ENCODE assay signal across 9 mouse cellular contexts in the genomic region with DNA sequence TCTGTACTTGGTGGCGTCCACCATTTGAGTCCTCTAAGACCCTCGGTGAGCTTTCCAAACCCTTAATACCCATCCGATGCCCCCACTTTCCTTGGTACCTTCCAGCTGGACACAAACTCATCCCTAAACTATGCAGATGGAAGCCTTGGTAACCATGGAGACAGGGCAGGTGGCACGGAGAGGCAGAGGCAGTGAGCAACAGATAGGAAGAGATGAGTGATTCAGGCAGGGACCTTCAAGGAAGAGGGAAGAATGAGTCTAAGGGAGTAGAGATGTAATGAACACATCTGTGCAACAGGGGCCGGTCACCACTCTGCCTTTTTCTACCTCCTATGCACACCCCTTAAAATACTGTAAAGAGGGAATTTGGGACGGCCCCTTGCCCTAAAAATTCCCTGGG. TPM values are rescaled to one million over a fixed set of nuclear protein-coding genes. Genes with fewer than 3 reads are reported as not detected.
DNase-seq lines count a peak whose midpoint lies in the region; ATAC-seq lines count a peak whose summit lies in the region.
"Had no signal": no experiment of that assay in that cellular context is flagged by ENCODE, and none has a peak within 500 bp of the region (broad histone marks: within the 10 kb centered on the region; RNA-seq: fewer than 3 reads in every experiment).

No protein-coding gene starts in this region.

- no peaks in the 10 kb centered on the region for H3K36me3 ChIP-seq in hindbrain, embryonic 14.5 days (replicated peaks; ENCODE audit: control insufficient read depth, insufficient read depth)
- H3K36me3 ChIP-seq in neural tube, embryonic 15.5 days = no peaks in the 10 kb centered on the region

- 0 out of 2 replicates have a peak overlapping the region, but pooled peaks have one; percentile 27 for H3K27ac ChIP-seq in hindbrain, embryonic 14.5 days
- H3K27ac ChIP-seq in neural tube, embryonic 15.5 days (replicated peaks) = peak overlapping the region; percentile 77

- no peak for ATAC-seq in hindbrain, embryonic 14.5 days (ENCODE audit: low FRiP score)
- ATAC-seq in neural tube, embryonic 15.5 days (ENCODE audit: low FRiP score) = no peak

- intact Hi-C loops in gastrocnemius, postnatal 36 days (cut with DNase I) = loop anchor here (5.0 kb wide), 1 partner anchor 42 kb away; the partner anchor contains the start of genes Gm42957 and Pex11b

- peak overlapping the region; percentile 92 for H3K4me2 ChIP-seq in hindbrain, embryonic 14.5 days (replicated peaks)
- H3K4me2 ChIP-seq in neural tube, embryonic 15.5 days = peak overlapping the region; percentile 97

- no peaks in the 10 kb centered on the region for H3K9me3 ChIP-seq in hindbrain, embryonic 14.5 days (ENCODE audit: control insufficient read depth, low read length)
- no peaks in the 10 kb centered on the region for H3K9me3 ChIP-seq in neural tube, embryonic 15.5 days (replicated peaks)

- whole genome bisulfite sequencing in hindbrain, embryonic 14.5 days = 19% methylated on average over 6 of the region's 6 CpGs
- WGBS in neural tube, embryonic 15.5 days = 22% methylated on average over 6 of the region's 6 CpGs

- H3K4me1 ChIP-seq in hindbrain, embryonic 14.5 days (replicated peaks; ENCODE audit: control insufficient read depth, insufficient read depth, low read length) = peaks cover 46% of the 10 kb centered on the region
- peaks cover 68% of the 10 kb centered on the region for H3K4me1 ChIP-seq in neural tube, embryonic 15.5 days

- H3K27me3 ChIP-seq in hindbrain, embryonic 14.5 days (ENCODE audit: control insufficient read depth, insufficient read depth, low read length) = no peaks in the 10 kb centered on the region
- no peaks in the 10 kb centered on the region for H3K27me3 ChIP-seq in neural tube, embryonic 15.5 days (replicated peaks)

- H3K4me3 ChIP-seq in hindbrain, embryonic 14.5 days (replicated peaks; ENCODE audit: low read length) = peak overlapping the region; percentile 49
- H3K4me3 ChIP-seq in neural tube, embryonic 15.5 days (replicated peaks) = peak overlapping the region; percentile 62

- H3K9ac ChIP-seq in hindbrain, embryonic 14.5 days = peak overlapping the region; percentile 76
- peak overlapping the region; percentile 76 for H3K9ac ChIP-seq in neural tube, embryonic 15.5 days (replicated peaks)

- peak; percentile 70 for DNase-seq in layer of hippocampus, adult 9-11 months
- no peak for DNase-seq in layer of hippocampus, adult 18-20 months (ENCODE audit: low spot score in 2 of 2)
- peak; percentile 57 to 64 for DNase-seq in cerebellum, postnatal 25 days
- DNase-seq in hindbrain, embryonic 14.5 days (ENCODE audit: low spot score) = no peak
- no peak for DNase-seq in gastrocnemius, postnatal 36 days
- DNase-seq in lung, postnatal 36 days = no peak
- DNase-seq in gastrocnemius, adult 18-20 months (ENCODE audit: low spot score) = no peak

RNA-seq across cellular contexts. Expression of gene Ankrd34a, which starts 0.8 kb away (rescaled TPM):
- total RNA-seq in layer of hippocampus, adult 18-20 months (2021) = 10 to 100 TPM; 55.7 to 56.8 TPM
- polyA plus RNA-seq in hindbrain, embryonic 14.5 days (2014; fragmentation: Nextera tagmentation; extraction: Ambion mirVana) = 17.5 and 22.3 TPM in 2 replicates
- 18.6 and 21.0 TPM in 2 replicates for polyA plus RNA-seq in neural tube, embryonic 15.5 days (2015; fragmentation: Nextera tagmentation; extraction: Ambion mirVana)
- total RNA-seq in gastrocnemius, postnatal 36 days (2021) = under 1 TPM; 0.59 to 0.92 TPM
- 1 to 10 TPM; 1.0 to 1.7 TPM for total RNA-seq in gastrocnemius, adult 18-20 months (2021)

RNA-seq across cellular contexts. Expression of gene Polr3gl, which starts 1.7 kb away (rescaled TPM):
- total RNA-seq in layer of hippocampus, adult 18-20 months (2021) = 10 to 100 TPM; 28.7 to 31.6 TPM
- 11.0 and 18.5 TPM in 2 replicates for polyA plus RNA-seq in hindbrain, embryonic 14.5 days (2014; fragmentation: Nextera tagmentation; extraction: Ambion mirVana)
- polyA plus RNA-seq in neural tube, embryonic 15.5 days (2015; fragmentation: Nextera tagmentation; extraction: Ambion mirVana) = 35.2 and 35.8 TPM in 2 replicates
- total RNA-seq in gastrocnemius, postnatal 36 days (2021) = 10 to 100 TPM; 36.7 to 41.4 TPM
- 10 to 100 TPM; 44.0 to 56.1 TPM for total RNA-seq in gastrocnemius, adult 18-20 months (2021)

RNA-seq across cellular contexts. Expression of gene Lix1l, which starts 5.3 kb away (rescaled TPM):
- total RNA-seq in layer of hippocampus, adult 18-20 months (2021) = 10 to 100 TPM; 30.9 to 33.0 TPM
- 6.1 and 6.4 TPM in 2 replicates for polyA plus RNA-seq in hindbrain, embryonic 14.5 days (2014; fragmentation: Nextera tagmentation; extraction: Ambion mirVana)
- polyA plus RNA-seq in neural tube, embryonic 15.5 days (2015; fragmentation: Nextera tagmentation; extraction: Ambion mirVana) = 5.6 and 6.3 TPM in 2 replicates
- total RNA-seq in gastrocnemius, postnatal 36 days (2021) = 1 to 10 TPM; 5.5 to 6.3 TPM
- 1 to 10 TPM; 4.2 to 7.6 TPM for total RNA-seq in gastrocnemius, adult 18-20 months (2021)

RNA-seq across cellular contexts. Expression of gene Gm16253, which starts 18.9 kb away (rescaled TPM):
- total RNA-seq in layer of hippocampus, adult 18-20 months (2021) = not detected
- polyA plus RNA-seq in hindbrain, embryonic 14.5 days (2014; fragmentation: Nextera tagmentation; extraction: Ambion mirVana) = 0.39 TPM in 1 of 2 replicates, not detected in the other
- polyA plus RNA-seq in neural tube, embryonic 15.5 days (2015; fragmentation: Nextera tagmentation; extraction: Ambion mirVana) = 1.8 TPM in 2 replicates
- 1 to 10 TPM; 1.4 to 2.4 TPM for total RNA-seq in gastrocnemius, postnatal 36 days (2021)
- total RNA-seq in gastrocnemius, adult 18-20 months (2021) = 1 to 10 TPM; 1.2 to 2.0 TPM
- total RNA-seq: left cerebral cortex, postnatal 25 days had no signal

RNA-seq across cellular contexts. Expression of gene Rbm8a, which starts 34.1 kb away (rescaled TPM):
- 10 to 100 TPM; 48.7 to 52.2 TPM for total RNA-seq in layer of hippocampus, adult 18-20 months (2021)
- 101 and 104 TPM in 2 replicates for polyA plus RNA-seq in hindbrain, embryonic 14.5 days (2014; fragmentation: Nextera tagmentation; extraction: Ambion mirVana)
- polyA plus RNA-seq in neural tube, embryonic 15.5 days (2015; fragmentation: Nextera tagmentation; extraction: Ambion mirVana) = 108 and 109 TPM in 2 replicates
- 10 to 100 TPM; 19.9 to 29.7 TPM for total RNA-seq in gastrocnemius, postnatal 36 days (2021)
- 10 to 100 TPM; 24.4 to 33.3 TPM for total RNA-seq in gastrocnemius, adult 18-20 months (2021)

Comparison
In these comparisons a context has a peak if more than half of its experiments do, and no peak if none do; other contexts are left out.
1. DNase-seq: peak in layer of hippocampus, adult 9-11 months (single experiment) and cerebellum, postnatal 25 days (2 of 2); none in layer of hippocampus, adult 18-20 months (0 of 2), hindbrain, embryonic 14.5 days (single experiment), gastrocnemius, postnatal 36 days (0 of 2), lung, postnatal 36 days (single experiment) and gastrocnemius, adult 18-20 months (single experiment).
2. RNA of gene Ankrd34a, which starts 0.8 kb away (total RNA-seq): 55.7 to 56.8 TPM in layer of hippocampus, adult 18-20 months; 1.0 to 1.7 TPM in gastrocnemius, adult 18-20 months and 0.59 to 0.92 TPM in gastrocnemius, postnatal 36 days; every median in the first group is over 10 times any median in the second.